Mouse (Mus musculus): Measurements from ENCODE around the gene Tcf7. TPM values are rescaled to one million over a fixed set of nuclear protein-coding genes. Genes with fewer than 3 reads are reported as not detected.

Tcf7 gene
- polyA plus RNA-seq, 1 experiment from 2014 or later: 9.5 TPM

GRCm38 (mm10) chr11:52265616-52266307 is 17.1 kb downstream of the Tcf7 start:
- Histone ChIP-seq H3K4me3 (ENCODE audit: low read depth, low read length) (no peak overlapping the region), H3K36me3 (ENCODE audit: control insufficient read depth, insufficient read depth, low read length) (no peaks in the 10 kb centered on the region), H3K4me2 (ENCODE audit: low read length) (no peak overlapping the region), H3K4me1 (replicated peaks; ENCODE audit: control insufficient read depth, insufficient read depth, low read length) (peaks cover 12% of the 10 kb centered on the region), H3K9me3 (ENCODE audit: control insufficient read depth, low read length) (no peaks in the 10 kb centered on the region), H3K27ac (ENCODE audit: low read depth) (no peak overlapping the region), H3K9ac (ENCODE audit: low read length) (no peak overlapping the region), H3K27me3 (replicated peaks; ENCODE audit: control insufficient read depth, insufficient read depth, low read length) (no peaks in the 10 kb centered on the region)
- ATAC-seq (replicated peaks; ENCODE audit: low FRiP score, low TSS enrichment, low read depth): no peak
- 36% methylated on average over 12 of the region's 12 CpGs for WGBS
- DNase-seq (ENCODE audit: low spot score): no peak

GRCm38 (mm10) chr11:52264871-52265270 is 17.9 kb downstream of the Tcf7 start:
- H3K4me3 ChIP-seq (ENCODE audit: low read depth, low read length): no peak overlapping the region
- H3K4me2 ChIP-seq (ENCODE audit: low read length): no peak overlapping the region
- no peak overlapping the region for H3K27ac ChIP-seq (ENCODE audit: low read depth)
- ATAC-seq (replicated peaks; ENCODE audit: low FRiP score, low TSS enrichment, low read depth): no peak
- no peaks in the 10 kb centered on the region for H3K27me3 ChIP-seq (replicated peaks; ENCODE audit: control insufficient read depth, insufficient read depth, low read length)
- no peaks in the 10 kb centered on the region for H3K9me3 ChIP-seq (ENCODE audit: control insufficient read depth, low read length)
- peaks cover 12% of the 10 kb centered on the region for H3K4me1 ChIP-seq (replicated peaks; ENCODE audit: control insufficient read depth, insufficient read depth, low read length)
- H3K36me3 ChIP-seq (ENCODE audit: control insufficient read depth, insufficient read depth, low read length): no peaks in the 10 kb centered on the region
- no peak overlapping the region for H3K9ac ChIP-seq (ENCODE audit: low read length)
- no peak for DNase-seq (ENCODE audit: low spot score)
- 80% methylated on average over 7 of the region's 7 CpGs for WGBS

GRCm38 (mm10) chr11:52262338-52262737 is 20.5 kb downstream of the Tcf7 start:
- WGBS: 86% methylated on average over 11 of the region's 11 CpGs
- H3K4me3 ChIP-seq (ENCODE audit: low read depth, low read length): no peak overlapping the region
- H3K9me3 ChIP-seq (ENCODE audit: control insufficient read depth, low read length): no peaks in the 10 kb centered on the region
- H3K27me3 ChIP-seq (replicated peaks; ENCODE audit: control insufficient read depth, insufficient read depth, low read length): no peaks in the 10 kb centered on the region
- no peak overlapping the region for H3K9ac ChIP-seq (ENCODE audit: low read length)
- H3K36me3 ChIP-seq (ENCODE audit: control insufficient read depth, insufficient read depth, low read length): no peaks in the 10 kb centered on the region; the same call in 1 of the 2 replicates
- no peak overlapping the region for H3K27ac ChIP-seq (ENCODE audit: low read depth)
- no peak for DNase-seq (ENCODE audit: low spot score)
- no peak for ATAC-seq (replicated peaks; ENCODE audit: low FRiP score, low TSS enrichment, low read depth)
- H3K4me2 ChIP-seq (ENCODE audit: low read length): no peak overlapping the region
- H3K4me1 ChIP-seq (replicated peaks; ENCODE audit: control insufficient read depth, insufficient read depth, low read length): peaks cover 9% of the 10 kb centered on the region

- no peak overlapping the region for H3K27ac ChIP-seq (ENCODE audit: low read depth)
- 57% methylated on average over 5 of the region's 5 CpGs for WGBS
- no peak overlapping the region for H3K9ac ChIP-seq (ENCODE audit: low read length)
- H3K4me2 ChIP-seq (ENCODE audit: low read length): no peak overlapping the region
- H3K4me3 ChIP-seq (ENCODE audit: low read depth, low read length): no peak overlapping the region
- DNase-seq (ENCODE audit: low spot score) (no peak), ATAC-seq (replicated peaks; ENCODE audit: low FRiP score, low TSS enrichment, low read depth) (no peak)
- no peaks in the 10 kb centered on the region; the same call in 1 of the 2 replicates for H3K36me3 ChIP-seq (ENCODE audit: control insufficient read depth, insufficient read depth, low read length)
- H3K27me3 ChIP-seq (replicated peaks; ENCODE audit: control insufficient read depth, insufficient read depth, low read length): no peaks in the 10 kb centered on the region
- H3K4me1 ChIP-seq (replicated peaks; ENCODE audit: control insufficient read depth, insufficient read depth, low read length): peaks cover 9% of the 10 kb centered on the region
- H3K9me3 ChIP-seq (ENCODE audit: control insufficient read depth, low read length): no peaks in the 10 kb centered on the region
These were observed 20.9 kb downstream of the Tcf7 start for GRCm38 (mm10) chr11:52261937-52262336.

GRCm38 (mm10) chr11:52260878-52261277 is 21.9 kb downstream of the Tcf7 start:
- H3K4me1 ChIP-seq (replicated peaks; ENCODE audit: control insufficient read depth, insufficient read depth, low read length): peaks cover 9% of the 10 kb centered on the region
- H3K4me2 ChIP-seq (ENCODE audit: low read length): no peak overlapping the region
- H3K4me3 ChIP-seq (ENCODE audit: low read depth, low read length): no peak overlapping the region
- no peak overlapping the region for H3K9ac ChIP-seq (ENCODE audit: low read length)
- H3K36me3 ChIP-seq (ENCODE audit: control insufficient read depth, insufficient read depth, low read length): no peaks in the 10 kb centered on the region; the same call in 1 of the 2 replicates
- no peak overlapping the region for H3K27ac ChIP-seq (ENCODE audit: low read depth)
- 82% methylated on average over 4 of the region's 4 CpGs for WGBS
- DNase-seq (ENCODE audit: low spot score) (no peak), ATAC-seq (replicated peaks; ENCODE audit: low FRiP score, low TSS enrichment, low read depth) (no peak)
- no peaks in the 10 kb centered on the region for H3K9me3 ChIP-seq (ENCODE audit: control insufficient read depth, low read length)
- no peaks in the 10 kb centered on the region for H3K27me3 ChIP-seq (replicated peaks; ENCODE audit: control insufficient read depth, insufficient read depth, low read length)

GRCm38 (mm10) chr11:52258711-52259110 is 24.1 kb downstream of the Tcf7 start:
- Histone ChIP-seq H3K4me2 (ENCODE audit: low read length) (no peak overlapping the region), H3K4me3 (ENCODE audit: low read depth, low read length) (no peak overlapping the region), H3K9ac (ENCODE audit: low read length) (no peak overlapping the region), H3K27ac (ENCODE audit: low read depth) (no peak overlapping the region), H3K4me1 (replicated peaks; ENCODE audit: control insufficient read depth, insufficient read depth, low read length) (no peaks in the 10 kb centered on the region; the same call in 1 of the 2 replicates), H3K27me3 (replicated peaks; ENCODE audit: control insufficient read depth, insufficient read depth, low read length) (no peaks in the 10 kb centered on the region), H3K36me3 (ENCODE audit: control insufficient read depth, insufficient read depth, low read length) (peaks cover 3% of the 10 kb centered on the region; the same call in 1 of the 2 replicates), H3K9me3 (ENCODE audit: control insufficient read depth, low read length) (no peaks in the 10 kb centered on the region)
- no peak for DNase-seq (ENCODE audit: low spot score)
- 54% methylated on average over 5 of the region's 5 CpGs for WGBS
- ATAC-seq (replicated peaks; ENCODE audit: low FRiP score, low TSS enrichment, low read depth): no peak

GRCm38 (mm10) chr11:52257376-52257775 is 25.4 kb downstream of the Tcf7 start:
- 85% methylated on average over 3 of the region's 3 CpGs for WGBS
- Histone ChIP-seq H3K36me3 (ENCODE audit: control insufficient read depth, insufficient read depth, low read length) (peaks cover 3% of the 10 kb centered on the region; the same call in 1 of the 2 replicates), H3K4me2 (ENCODE audit: low read length) (no peak overlapping the region), H3K9ac (ENCODE audit: low read length) (no peak overlapping the region), H3K27ac (ENCODE audit: low read depth) (no peak overlapping the region), H3K27me3 (replicated peaks; ENCODE audit: control insufficient read depth, insufficient read depth, low read length) (no peaks in the 10 kb centered on the region), H3K4me3 (ENCODE audit: low read depth, low read length) (no peak overlapping the region), H3K4me1 (replicated peaks; ENCODE audit: control insufficient read depth, insufficient read depth, low read length) (peaks cover 4% of the 10 kb centered on the region), H3K9me3 (ENCODE audit: control insufficient read depth, low read length) (no peaks in the 10 kb centered on the region)
- DNase-seq (ENCODE audit: low spot score) (no peak), ATAC-seq (replicated peaks; ENCODE audit: low FRiP score, low TSS enrichment, low read depth) (no peak)

GRCm38 (mm10) chr11:52255077-52255476 is 27.7 kb downstream of the Tcf7 start:
- no peak for DNase-seq (ENCODE audit: low spot score)
- Histone ChIP-seq H3K36me3 (ENCODE audit: control insufficient read depth, insufficient read depth, low read length) (peaks cover 11% of the 10 kb centered on the region), H3K27ac (ENCODE audit: low read depth) (no peak overlapping the region), H3K9ac (ENCODE audit: low read length) (no peak overlapping the region), H3K4me2 (ENCODE audit: low read length) (no peak overlapping the region), H3K27me3 (replicated peaks; ENCODE audit: control insufficient read depth, insufficient read depth, low read length) (no peaks in the 10 kb centered on the region), H3K4me3 (ENCODE audit: low read depth, low read length) (no peak overlapping the region), H3K4me1 (replicated peaks; ENCODE audit: control insufficient read depth, insufficient read depth, low read length) (peaks cover 5% of the 10 kb centered on the region), H3K9me3 (ENCODE audit: control insufficient read depth, low read length) (no peaks in the 10 kb centered on the region)
- WGBS: 89% methylated on average over 8 of the region's 8 CpGs
- ATAC-seq (replicated peaks; ENCODE audit: low FRiP score, low TSS enrichment, low read depth): no peak

All from intestine, embryonic 14.5 days (tissue).